Mouse (Mus musculus) cortical plate, adult 2 months (tissue): ENCODE measurements around the gene Acaa1a.

ENCODE experiments used
- CTCF ChIP-seq: fragments of 200-500 bp; IDR thresholded peaks from 2 replicates; pipeline ENCODE4 v1.5.1; 2011; ENCODE audit warnings: mild to moderate bottlenecking, control low read depth, low read length; ENCODE audit not compliant: insufficient read depth; ENCODE audit errors: extremely low read depth
- POLR2A ChIP-seq: fragments of 200-500 bp; IDR thresholded peaks from 2 replicates; pipeline ENCODE4 v1.6.1; 2011; ENCODE audit warnings: mild to moderate bottlenecking, low read length, control low read depth; ENCODE audit not compliant: insufficient read depth; ENCODE audit errors: extremely low read depth

GRCm38 (mm10) chr9:119321392-119322229, 17.9 kb upstream of the Acaa1a start:
- TF ChIP-seq CTCF (no peak), POLR2A (no peak)
